Mouse (Mus musculus) c-Kit-positive CD71-positive TER-119-negative erythroid progenitor cells, embryonic 14.5 days (primary cell): ENCODE data around the gene Gm20388.

Source experiments
- DNase-seq: peaks from one replicate; pipeline ENCODE4 v3.0.0-alpha.2; 2013; ENCODE audit warnings: low read depth

Gene Gm20388

DNA sequence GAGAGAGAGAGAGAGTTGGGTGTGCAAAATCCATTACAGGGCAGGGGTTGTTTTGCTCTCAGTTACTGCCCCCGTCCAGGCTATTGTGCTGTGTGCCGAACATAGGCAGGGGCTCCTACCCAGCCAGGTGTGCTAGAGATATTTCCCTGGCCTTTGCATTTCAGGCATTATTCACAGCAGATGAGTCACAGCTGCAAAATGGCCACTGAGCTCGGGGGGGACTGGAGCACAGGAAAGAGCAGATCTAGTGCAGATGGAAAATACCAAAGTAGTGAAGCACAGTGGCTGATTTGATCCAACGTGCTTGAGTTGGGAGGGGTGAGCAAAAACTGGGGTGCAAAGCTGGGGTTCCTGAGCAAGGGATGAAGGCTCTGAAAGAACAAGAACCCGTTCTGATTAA lies 210.3 kb downstream of the Gm20388 start:
- no peak for DNase-seq

DNA sequence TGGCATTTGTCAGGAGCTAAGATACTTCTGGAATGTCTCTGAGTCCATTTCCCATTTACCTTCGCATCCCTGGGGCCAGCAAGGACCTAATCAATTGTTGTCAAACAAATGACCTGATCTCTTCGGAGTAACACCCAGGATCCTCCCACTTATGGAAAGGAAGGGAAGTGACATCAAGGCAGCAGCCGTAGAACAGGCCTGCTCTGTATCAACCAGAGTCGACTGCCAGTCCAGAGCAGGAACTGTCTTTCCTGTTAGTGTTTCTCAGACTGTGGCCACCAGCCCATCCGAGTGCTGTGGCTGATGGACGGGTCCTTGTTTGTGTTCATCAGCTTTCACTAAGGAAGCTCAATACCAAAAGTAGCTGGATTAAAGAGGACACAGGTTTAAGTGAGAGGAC lies 213.6 kb downstream of the Gm20388 start:
- DNase-seq = no peak

DNA sequence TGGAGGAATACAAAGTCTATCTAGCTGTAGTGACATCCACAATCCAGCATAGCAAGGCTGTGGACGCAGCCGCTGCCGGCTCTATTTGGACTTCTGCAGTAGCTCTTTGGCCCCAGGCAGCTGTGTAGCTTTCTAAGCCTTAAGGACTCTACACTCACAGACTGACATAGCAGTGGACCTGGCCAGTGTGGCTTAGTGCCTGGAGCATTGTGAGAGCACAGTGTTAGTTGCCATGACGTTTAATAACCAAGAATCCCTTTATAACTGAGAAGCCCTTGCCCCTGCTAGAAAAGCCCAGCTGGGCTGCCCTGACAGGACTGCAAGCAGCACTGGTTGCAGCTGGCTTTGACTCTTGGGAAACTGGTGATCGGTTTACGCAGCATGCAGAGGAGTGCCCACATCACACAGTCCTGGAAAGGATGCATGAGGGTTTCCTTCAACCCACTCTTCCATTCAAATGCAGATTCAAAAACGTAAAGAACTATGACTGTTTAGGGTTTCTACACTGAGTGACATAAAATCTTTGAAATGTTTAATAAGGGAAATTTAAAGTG lies 214.3 kb downstream of the Gm20388 start:
- DNase-seq = no peak

DNA sequence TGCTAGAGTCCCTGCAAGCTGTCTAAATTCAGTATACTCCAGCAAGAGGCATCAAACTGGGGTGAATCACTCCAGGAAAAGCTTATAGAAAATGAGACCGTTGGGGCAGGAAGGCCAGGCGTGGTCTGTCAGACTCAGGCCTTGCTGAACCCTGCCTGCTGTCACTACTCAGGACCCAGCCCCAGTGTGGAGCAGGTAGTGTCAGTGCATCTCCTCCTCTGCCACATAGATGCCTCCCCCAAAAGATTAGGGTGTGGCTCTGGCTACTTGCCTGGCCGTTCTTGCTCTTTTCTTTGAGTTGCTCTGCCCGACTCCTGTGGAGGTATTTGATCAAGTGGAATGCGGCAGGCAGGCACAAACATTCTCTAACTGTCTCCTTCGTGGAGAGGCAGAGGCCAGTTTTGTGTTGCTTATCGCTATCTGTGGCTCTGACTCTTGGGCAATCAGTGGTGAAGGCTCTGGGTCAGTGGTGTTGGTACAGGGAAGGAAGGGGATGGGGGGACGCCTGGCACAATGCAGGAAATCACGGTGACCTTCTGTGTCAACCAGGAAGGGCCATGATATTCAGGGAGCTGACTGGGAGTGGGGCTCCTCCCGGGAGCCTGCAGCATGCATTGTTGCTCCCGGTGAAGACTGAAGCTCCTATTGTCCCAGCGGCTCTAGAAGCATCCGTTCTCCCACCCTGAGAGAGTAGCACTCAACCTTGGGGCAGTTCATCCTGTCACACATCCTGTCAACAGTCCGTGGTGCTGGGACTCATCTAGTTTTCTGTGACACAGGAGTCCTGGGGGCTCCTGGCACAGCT lies 215.9 kb downstream of the Gm20388 start:
- DNase-seq = no peak

DNA sequence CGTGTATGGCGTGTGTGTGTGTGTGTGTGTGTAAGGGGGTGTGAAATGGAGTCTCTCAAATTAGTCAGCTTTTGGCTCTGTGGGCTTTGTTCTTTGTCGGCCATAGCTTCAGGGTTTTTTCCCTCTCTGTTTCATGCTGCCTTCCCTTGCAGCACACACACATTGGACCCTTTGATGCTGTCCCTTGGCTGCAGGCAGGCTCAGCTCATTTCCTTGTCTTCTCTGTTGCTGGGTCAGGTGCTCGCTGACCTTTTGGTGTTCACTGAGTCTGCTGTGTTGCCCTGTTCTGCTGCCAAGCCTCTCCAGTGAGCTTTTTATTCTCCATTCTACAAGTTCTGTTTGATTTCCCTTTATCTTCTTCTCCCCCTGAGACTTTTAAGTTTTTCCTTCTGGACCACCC lies 218.9 kb downstream of the Gm20388 start:
- DNase-seq = no peak

DNA sequence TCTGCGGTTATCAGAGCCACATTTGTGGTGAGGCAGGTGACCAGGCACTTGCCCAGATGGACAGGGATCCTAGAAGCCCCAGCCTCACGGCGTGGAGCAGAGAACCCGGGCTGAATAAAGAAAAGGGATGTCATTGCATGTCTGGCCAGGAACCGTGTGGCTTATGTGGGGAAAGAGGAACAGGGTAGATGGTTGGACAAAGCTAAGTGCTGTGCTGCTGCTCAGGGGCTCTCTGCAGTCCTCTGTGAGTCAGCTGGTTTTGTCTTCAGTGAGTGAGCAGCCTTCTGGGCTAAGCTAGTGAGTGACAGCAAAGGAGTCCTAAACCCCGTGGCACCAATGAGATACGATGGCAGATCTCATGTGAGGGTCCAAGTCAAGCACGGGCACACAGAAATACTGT lies 220.5 kb downstream of the Gm20388 start:
- DNase-seq = no peak

DNA sequence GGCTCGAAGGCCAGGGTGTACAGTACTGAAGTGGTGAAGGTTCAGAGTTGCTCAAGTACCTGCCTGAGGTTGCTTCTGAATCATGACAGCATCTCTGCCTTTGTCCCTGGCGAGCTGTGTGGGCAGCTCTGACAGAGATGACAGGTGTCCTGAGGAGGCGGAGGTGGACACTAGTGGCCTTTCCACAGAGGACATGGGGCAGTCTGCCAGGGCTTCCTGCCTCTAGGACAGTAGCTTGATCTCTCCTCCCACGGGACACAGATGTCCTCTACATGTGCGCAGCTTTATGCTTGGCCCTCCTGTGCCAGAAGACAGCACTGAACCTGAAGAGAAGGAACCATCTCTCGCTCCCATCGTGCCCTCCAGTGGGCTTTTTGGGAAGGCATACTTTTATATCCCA lies 222.5 kb downstream of the Gm20388 start:
- DNase-seq = no peak

DNA sequence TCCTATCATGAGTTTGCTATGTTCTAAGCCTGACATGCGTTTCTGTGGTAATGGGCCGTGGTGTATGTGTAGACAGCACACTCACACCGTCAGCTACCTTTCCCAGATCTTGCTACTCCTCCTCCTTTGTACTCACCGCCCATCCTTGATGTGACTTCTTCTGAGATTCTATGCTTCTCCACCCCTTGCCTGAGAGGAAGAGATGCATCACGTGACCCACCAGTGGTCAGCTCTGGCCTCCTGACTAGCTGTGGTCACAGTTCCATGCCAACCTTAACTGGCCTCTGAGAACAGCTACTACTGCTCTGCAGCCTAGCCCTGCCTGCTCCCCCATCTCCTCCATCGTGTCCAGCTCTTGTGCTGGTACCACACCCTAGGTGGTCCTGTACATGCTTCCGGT lies 225.0 kb downstream of the Gm20388 start:
- DNase-seq = no peak

DNA sequence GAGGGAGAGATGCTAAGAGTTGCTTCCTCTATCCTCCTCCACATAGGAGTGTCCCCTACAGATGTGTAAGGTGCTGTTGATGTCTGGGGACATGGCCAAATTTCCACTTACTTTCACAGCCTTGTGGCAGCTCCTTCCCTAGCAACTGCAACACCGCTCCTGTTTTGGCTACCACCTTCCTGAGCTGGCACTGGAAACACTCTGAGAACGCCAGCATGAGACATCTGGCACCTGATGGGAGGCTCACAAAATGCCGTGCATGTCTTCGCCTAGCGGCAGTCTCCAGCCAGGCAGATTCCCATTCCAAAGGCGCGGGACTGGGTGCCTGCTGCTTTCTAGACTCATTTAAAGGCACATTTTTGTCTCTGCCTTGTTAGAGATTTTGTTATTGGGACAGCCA lies 226.0 kb downstream of the Gm20388 start:
- DNase-seq = no peak

DNA sequence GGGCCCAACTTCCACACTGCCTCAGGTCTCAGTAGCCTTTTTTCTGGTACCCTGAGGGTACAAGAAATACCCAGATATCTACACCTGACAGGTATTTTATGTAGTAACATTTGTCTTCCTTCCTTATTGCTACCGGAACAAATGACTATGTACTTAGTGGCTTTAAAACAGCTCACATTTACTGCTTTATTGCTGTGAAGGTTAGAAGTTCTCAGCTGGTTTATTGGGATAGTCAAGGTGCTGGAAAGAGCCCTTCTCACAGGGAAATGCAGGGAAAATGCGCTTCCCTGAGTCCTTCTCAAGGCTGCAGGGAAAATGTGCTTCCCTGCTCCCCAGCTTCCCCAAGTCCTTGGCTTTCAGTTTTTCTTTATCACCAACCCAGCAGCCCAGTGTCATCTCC lies 228.3 kb downstream of the Gm20388 start:
- DNase-seq = no peak

DNA sequence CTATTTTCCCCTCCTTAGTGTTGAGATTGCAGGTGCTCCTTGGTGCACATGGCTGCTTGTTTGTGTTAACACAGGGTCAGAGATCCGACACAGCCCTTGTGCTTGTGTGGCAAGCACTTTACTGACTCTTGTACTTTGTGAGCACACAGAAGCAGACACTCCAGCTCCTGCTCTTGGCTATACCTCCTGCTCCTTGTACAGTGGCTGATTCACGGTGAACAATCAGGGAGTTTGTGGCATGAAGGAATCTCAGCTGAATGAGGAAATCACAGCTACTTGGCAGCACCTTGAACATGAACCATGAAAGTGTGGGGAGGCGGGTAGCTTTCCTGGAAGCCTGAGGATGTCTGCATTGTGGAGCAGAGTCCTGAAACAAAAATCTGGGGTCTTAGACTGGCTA lies 230.1 kb downstream of the Gm20388 start:
- no peak for DNase-seq

DNA sequence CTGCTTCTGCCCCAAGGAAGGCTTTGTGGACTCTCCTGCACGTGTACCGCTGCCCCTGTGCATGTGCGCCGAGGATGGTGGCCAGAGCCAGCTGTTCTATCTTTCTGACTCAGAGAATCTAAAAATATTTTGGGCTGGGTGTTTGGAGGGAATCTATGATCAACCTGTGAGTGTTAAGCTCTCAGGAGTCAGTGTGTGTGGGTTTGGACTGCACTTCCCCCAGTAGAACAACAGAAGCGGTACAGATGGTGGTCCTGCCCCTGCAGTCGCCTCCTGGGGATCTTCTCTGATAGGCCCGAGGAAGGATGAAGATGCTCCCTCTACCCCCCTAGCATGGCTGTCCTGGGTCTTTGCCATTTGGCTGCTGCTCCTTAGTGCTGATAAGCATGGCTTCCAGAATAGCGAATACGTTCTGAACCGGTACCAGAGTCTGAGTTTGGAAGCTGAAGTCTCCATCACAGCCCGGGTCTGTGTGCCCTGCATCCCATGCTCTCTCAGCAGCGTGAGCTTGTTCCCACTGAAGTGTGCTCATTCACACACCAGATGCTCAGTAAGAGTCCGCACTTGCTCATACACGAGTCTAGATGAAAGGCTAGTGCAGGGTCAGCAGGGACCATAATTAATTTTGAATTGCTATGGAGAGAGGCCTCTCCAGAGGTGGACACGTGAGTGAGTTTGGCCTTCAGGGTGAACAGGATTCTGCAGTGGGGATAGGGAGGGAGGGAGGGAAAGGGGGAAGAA lies 233.4 kb downstream of the Gm20388 start:
- no peak for DNase-seq

DNA sequence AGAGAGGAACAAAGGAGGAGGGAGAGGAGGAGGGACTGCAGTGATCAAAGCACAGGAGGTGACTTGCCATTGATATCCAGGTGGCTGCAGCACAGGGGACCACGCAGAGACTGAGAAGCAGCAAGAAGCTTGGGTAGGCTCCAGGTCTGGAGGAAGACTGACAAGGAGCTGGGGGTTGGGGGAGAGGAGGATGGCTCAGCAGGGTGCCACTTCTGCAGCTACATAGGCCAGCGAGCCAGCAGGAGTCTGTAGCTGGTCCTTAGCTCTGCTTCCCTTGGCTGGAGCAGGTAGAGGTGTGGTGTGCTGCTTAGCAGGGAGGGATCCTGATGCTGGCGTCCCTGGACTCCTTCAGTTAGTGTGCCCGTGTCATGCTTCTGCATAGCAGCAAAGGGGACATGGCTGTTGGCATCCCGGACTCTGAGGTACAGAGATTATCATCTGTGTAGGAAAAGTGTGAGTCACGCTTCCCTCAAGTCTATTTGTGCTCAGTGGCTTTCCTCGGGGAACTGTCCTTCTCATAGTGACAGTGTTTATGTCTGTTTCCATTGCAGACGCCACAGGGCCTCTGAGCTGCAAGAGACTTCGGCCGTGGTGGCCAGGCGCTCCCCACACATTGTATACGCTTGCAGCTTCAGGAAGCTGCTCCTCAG lies 234.1 kb downstream of the Gm20388 start:
- no peak for DNase-seq

DNA sequence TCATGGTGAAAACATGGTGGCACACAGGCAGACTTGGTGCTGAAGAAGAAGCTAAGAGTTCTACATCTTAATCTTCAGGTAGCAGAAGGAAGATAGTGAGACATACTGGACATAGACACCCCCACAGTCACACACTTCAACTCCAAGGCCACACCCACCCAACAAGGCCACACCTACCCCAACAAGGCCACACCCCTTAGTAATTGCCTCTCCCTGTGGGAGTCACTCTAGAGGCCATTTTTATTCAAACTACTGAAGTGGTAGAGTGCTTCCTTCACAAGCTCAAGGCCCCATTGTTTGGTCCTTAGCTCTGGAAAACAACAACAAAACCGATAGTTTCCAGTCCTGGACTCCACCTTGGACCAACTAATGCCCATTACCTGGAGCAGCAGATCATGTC lies 235.4 kb downstream of the Gm20388 start:
- no peak for DNase-seq

DNA sequence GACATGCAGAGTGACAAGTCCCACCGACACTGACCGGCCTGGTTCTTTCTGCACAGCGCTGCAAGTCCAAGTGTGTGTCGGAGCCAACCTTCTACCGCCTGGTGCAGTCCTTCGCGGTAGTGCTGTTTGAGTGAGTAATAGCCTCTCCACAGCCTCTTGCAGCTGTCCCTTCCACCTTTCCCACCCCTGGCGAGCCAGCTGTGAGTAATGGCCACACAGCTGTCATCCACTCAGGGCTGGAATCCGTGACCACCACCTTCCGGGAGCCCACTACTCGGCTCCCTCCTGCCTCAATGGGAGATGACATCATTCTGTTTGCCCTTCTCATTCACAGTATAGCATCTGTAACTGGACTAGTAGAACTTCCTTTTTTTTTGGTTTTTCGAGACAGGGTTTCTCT lies 239.4 kb downstream of the Gm20388 start:
- no peak for DNase-seq

DNA sequence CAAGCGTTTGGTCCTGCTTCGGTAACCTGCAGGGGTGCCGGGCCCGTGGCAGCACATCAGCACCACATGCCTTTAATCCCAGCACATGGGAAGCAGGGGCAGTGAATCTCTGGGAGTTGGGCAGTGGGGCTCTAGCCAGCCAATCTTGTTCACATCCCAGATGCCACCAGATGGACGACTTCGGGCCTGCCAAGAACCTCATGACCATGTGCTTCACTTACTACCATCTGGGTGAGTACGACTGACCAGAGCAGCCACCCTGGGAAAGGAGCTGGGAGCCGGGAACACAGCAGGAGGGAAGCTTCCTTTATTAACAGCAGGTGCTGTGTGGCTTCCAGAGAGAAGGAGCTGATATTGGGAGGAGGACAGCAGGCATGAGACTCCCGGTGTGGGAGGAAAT lies 240.5 kb downstream of the Gm20388 start:
- no peak for DNase-seq

DNA sequence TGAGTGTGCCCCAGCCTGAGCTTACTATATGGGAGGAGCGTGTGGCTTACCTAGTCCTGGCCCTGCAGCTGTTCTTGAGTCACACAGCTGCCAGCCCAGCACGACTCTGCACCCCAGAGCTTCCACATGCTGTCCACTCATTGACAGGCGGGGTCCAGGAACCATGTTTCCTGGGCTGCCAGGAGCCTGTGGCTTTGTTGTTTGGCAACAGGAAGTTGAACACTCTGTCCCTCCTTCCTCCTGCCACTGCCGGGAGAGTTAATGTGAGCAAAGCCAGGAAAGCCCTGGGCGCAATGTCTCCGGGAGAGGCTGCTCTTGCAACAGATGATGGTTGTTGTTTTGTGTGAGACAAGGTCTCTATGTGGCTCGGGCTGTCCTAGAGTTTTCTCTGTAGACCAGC lies 242.0 kb downstream of the Gm20388 start:
- DNase-seq = no peak

DNA sequence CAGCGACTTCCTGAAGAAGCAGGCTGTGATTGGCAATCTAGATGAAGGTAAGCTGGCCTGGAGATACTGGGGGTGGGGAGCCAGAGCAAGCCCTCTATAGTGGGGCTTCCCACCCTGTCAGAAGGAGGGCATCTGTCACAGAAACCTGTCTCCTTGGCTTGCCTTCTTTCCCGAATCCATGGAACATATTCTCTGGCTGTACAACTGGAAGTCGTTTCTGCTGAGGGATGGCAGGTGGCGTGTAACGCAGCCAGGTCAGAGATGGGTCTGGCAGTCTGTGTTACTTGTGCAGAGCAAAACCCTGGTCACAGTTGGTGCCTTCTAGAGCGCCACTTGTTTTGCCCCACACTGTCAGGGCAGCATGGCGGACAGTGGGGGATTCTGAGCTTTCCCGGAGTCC lies 249.7 kb downstream of the Gm20388 start:
- DNase-seq = no peak

DNA sequence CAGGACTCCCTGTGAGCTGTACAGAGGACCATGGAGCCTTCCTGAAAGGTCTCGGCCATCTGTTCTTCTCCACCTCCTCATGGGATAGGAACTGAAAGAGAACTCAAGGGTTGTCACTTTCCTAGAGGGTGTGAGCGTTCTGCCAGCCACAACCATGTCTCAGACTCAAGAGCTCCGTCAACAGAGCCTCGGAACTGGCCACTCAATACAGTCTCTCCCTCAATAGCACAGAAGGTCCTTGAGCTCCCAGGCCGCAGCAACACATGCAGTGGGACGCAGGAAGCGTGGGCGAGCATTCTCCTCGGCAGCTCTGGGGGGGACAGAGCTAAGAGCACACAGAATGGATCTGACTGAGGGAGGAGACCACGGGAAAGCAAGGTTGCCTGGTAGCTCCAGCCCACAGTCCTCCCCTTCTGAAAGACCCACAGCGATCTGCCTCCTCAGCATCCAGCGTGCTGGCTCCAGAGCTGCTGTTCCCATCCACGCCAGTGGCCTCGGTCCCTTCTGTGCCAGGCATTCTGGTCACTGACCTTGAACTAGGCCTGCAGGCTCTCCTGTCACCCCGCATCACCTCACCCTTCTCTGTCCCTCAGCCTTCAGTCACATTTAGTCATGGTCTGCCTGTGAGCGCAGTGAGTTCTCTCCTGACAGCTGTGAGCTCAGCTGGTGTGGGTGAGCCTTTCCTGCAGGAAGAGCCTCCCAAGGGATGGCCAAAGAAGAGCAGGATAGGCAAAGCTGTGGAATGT lies 251.2 kb downstream of the Gm20388 start:
- DNase-seq = no peak

DNA sequence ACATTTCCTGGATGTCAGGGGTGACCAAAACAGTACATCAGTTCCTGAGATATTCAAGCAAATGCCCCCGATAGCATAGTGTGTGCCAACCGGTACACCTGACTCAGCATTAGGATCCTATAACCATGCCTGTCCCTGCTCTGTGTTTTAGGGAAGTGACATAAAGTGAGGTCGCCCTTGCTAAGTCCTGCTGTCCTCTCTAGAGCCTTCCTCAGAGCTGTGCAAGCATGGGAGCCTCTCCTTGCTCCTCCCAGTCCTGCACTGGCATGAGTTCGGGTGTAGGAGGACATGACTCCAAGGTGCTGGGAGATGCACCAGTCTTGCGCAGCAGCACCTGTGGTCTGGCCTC lies 251.7 kb downstream of the Gm20388 start:
- no peak for DNase-seq

DNA sequence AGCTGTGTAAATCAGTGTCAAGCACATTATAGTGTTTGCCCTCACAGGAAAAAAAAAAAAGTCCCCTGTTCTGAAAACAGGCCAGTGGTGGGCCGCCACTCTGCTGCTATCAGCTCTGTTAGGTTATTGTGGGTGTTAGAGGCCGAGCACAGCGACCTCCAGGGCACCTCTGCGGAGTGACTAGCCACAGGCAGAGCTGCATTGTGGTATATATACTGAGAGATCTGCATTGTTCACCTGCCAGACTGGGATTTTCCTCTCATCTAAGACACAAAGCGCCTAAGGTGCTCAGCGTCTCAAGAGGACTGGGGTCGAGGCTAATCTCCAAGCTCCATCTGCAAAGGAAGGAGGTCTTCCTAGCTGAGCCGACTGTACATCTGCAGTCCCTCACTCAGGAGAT lies 252.7 kb downstream of the Gm20388 start:
- no peak for DNase-seq

DNA sequence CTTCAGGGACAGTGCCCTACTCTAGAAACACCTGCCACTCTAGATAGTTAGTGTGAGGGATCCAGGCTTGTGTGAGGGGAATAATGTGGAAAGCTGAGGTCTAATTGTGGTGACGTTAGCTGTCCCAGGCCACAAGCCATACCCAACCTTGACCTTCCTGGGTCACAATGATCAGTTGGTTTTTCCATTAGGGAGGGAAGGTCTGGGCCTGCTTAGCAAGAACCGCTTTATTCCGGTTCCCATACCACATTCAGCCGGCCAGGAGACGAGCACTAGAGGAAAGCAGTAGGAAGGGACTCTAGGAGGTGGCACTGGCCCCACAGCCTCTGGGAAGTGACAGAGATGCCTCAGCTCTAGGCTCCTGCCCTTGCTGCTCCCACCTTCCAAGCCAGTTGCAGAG lies 253.4 kb downstream of the Gm20388 start:
- DNase-seq = no peak
